In the genomic region with DNA sequence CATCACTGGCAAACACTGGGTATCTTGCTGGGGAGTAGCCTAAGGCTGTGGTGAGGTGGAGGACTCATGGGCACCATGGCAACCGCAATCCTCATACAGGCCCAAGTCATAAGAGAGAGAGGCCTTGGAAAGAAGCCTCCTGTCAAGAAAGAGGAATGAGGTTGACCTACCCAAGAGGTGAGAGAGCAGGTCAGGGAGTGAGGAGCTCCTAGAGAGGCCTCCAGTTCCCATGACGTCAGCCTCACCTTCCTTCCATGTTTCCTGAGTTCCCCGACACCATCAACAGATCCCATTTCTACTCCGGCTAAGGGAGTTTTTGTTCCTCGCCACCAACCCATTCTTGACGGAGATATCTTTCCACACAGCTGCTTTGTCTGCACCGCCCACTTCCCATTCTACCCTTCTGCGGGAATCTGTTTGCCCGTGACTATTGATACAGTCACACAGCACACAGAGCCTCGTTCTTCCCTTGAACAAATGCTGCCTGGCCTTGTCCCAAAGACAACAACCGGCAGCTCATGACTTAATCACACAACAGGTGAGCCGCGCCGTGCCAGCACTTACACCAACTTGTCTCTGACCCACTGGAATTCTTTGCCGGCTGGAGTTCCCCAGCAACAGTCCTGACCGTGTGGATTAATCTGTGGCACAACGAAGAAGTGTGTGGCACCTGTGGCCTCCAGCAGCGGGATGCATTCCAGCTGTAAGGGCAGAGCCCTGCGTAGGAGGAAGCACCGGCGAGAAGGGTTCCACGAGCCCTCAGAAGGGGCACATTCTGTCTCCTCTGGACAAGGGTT, we compare ENCODE assay signal across 9 mouse cellular contexts.
A peak's percentile ranks its signal among the peaks of the same experiment; 100 is the strongest.
DNase-seq lines count a peak whose midpoint lies in the region; ATAC-seq and TF ChIP-seq lines count a peak whose summit lies in the region.
"Had no signal": no experiment of that assay in that cellular context is flagged by ENCODE, and none has a peak within 500 bp of the region (broad histone marks: within the 10 kb centered on the region; RNA-seq: fewer than 3 reads in every experiment).

No protein-coding gene starts in this region.

- H3K9me3 ChIP-seq in embryonic facial prominence, embryonic 14.5 days (ENCODE audit: control insufficient read depth, low read length) = no peaks in the 10 kb centered on the region
- no peaks in the 10 kb centered on the region for H3K9me3 ChIP-seq in embryonic facial prominence, embryonic 10.5 days
- no peaks in the 10 kb centered on the region for H3K9me3 ChIP-seq in liver, embryonic 14.5 days (ENCODE audit: control insufficient read depth, low read length)
- no peaks in the 10 kb centered on the region for H3K9me3 ChIP-seq in midbrain, postnatal 0 days (ENCODE audit: low read length)

- H3K27me3 ChIP-seq in embryonic facial prominence, embryonic 14.5 days (replicated peaks; ENCODE audit: control insufficient read depth, insufficient read depth, low read length) = no peaks in the 10 kb centered on the region
- no peaks in the 10 kb centered on the region for H3K27me3 ChIP-seq in embryonic facial prominence, embryonic 10.5 days (replicated peaks; ENCODE audit: low read depth, poor library complexity, severe bottlenecking)
- H3K27me3 ChIP-seq in liver, embryonic 14.5 days (ENCODE audit: control insufficient read depth, insufficient read depth, low read length) = no peaks in the 10 kb centered on the region
- H3K27me3 ChIP-seq in midbrain, postnatal 0 days (ENCODE audit: insufficient read depth, low read length) = no peaks in the 10 kb centered on the region

- 77% methylated on average over 22 of the region's 22 CpGs for WGBS in embryonic facial prominence, embryonic 14.5 days
- 86% methylated on average over 22 of the region's 22 CpGs for WGBS in embryonic facial prominence, embryonic 10.5 days
- WGBS in liver, embryonic 14.5 days (ENCODE audit: insufficient replicate concordance) = 12% methylated on average over 22 of the region's 22 CpGs
- 70% methylated on average over 22 of the region's 22 CpGs for WGBS in midbrain, postnatal 0 days

- H3K4me3 ChIP-seq in embryonic facial prominence, embryonic 14.5 days (ENCODE audit: low read depth, low read length) = no peak overlapping the region
- no peak overlapping the region for H3K4me3 ChIP-seq in embryonic facial prominence, embryonic 10.5 days
- H3K4me3 ChIP-seq in liver, embryonic 14.5 days (ENCODE audit: insufficient read depth in 1 of 2, low read depth in 2 of 2, low read length in 2 of 2) = no peak overlapping the region
- no peak overlapping the region for H3K4me3 ChIP-seq in midbrain, postnatal 0 days (ENCODE audit: low read depth, low read length)

- intact Hi-C loops in left cerebral cortex, postnatal 36 days (cut with DNase I) = no loop called here

- no peak overlapping the region for H3K9ac ChIP-seq in embryonic facial prominence, embryonic 14.5 days (ENCODE audit: low read depth, low read length)
- H3K9ac ChIP-seq in liver, embryonic 14.5 days (replicated peaks) = no peak overlapping the region
- H3K9ac ChIP-seq in midbrain, postnatal 0 days (replicated peaks; ENCODE audit: low read length, poor library complexity, severe bottlenecking) = no peak overlapping the region

- peak; percentile 35 for TF ChIP-seq EP300 in liver, embryonic 14.5 days (IDR thresholded peaks at IDR 0.05; ENCODE audit: low read depth)

- no peak overlapping the region for H3K27ac ChIP-seq in embryonic facial prominence, embryonic 14.5 days (replicated peaks; ENCODE audit: low read depth, low read length)
- no peak overlapping the region for H3K27ac ChIP-seq in embryonic facial prominence, embryonic 10.5 days (replicated peaks)
- H3K27ac ChIP-seq in liver, embryonic 14.5 days = no peak overlapping the region
- no peak overlapping the region for H3K27ac ChIP-seq in midbrain, postnatal 0 days (ENCODE audit: low read depth, low read length)

- peak; percentile 90 for DNase-seq in embryonic facial prominence, embryonic 14.5 days (ENCODE audit: low spot score)
- no peak for DNase-seq in embryonic facial prominence, embryonic 10.5 days (ENCODE audit: low spot score)
- peak; percentile 23 for DNase-seq in thymus, postnatal 4 days
- no peak for DNase-seq in thymus, postnatal 14 days
- peak in 1 of 3 experiments; percentile 24 for DNase-seq in liver, embryonic 14.5 days (ENCODE audit: low read depth in 3 of 3, low spot score in 3 of 3)
- peak; percentile 44 to 65 for DNase-seq in urinary bladder, postnatal 36 days (ENCODE audit: low spot score in 2 of 2)
- no peak for DNase-seq in left cerebral cortex, postnatal 36 days (ENCODE audit: low spot score in 2 of 2)
- DNase-seq in midbrain, postnatal 0 days (ENCODE audit: low spot score) = no peak
- DNase-seq: thymus, postnatal 36 days had no signal

- no peak for TF ChIP-seq CTCF in liver, embryonic 14.5 days (IDR thresholded peaks at IDR 0.05; ENCODE audit: low read depth)
- no peak for TF ChIP-seq CTCF in midbrain, postnatal 0 days (IDR thresholded peaks at IDR 0.05)

- no peaks in the 10 kb centered on the region for H3K36me3 ChIP-seq in embryonic facial prominence, embryonic 14.5 days (ENCODE audit: control insufficient read depth, insufficient read depth, low read length)
- H3K36me3 ChIP-seq in embryonic facial prominence, embryonic 10.5 days (replicated peaks) = no peaks in the 10 kb centered on the region
- no peaks in the 10 kb centered on the region for H3K36me3 ChIP-seq in liver, embryonic 14.5 days (replicated peaks; ENCODE audit: control insufficient read depth, insufficient read depth, low read depth)
- no peaks in the 10 kb centered on the region for H3K36me3 ChIP-seq in midbrain, postnatal 0 days (ENCODE audit: insufficient read depth, low read length)

- H3K4me2 ChIP-seq in embryonic facial prominence, embryonic 14.5 days (ENCODE audit: low read depth, low read length) = no peak overlapping the region
- peak overlapping the region; percentile 8 for H3K4me2 ChIP-seq in liver, embryonic 14.5 days (ENCODE audit: low read depth)
- no peak overlapping the region for H3K4me2 ChIP-seq in midbrain, postnatal 0 days (ENCODE audit: low read depth, low read length, poor library complexity, severe bottlenecking)

- H3K4me1 ChIP-seq in embryonic facial prominence, embryonic 14.5 days (ENCODE audit: control insufficient read depth, insufficient read depth, low read length) = no peaks in the 10 kb centered on the region
- H3K4me1 ChIP-seq in embryonic facial prominence, embryonic 10.5 days = no peaks in the 10 kb centered on the region
- H3K4me1 ChIP-seq in liver, embryonic 14.5 days (replicated peaks; ENCODE audit: control insufficient read depth in 2 of 2, insufficient read depth in 2 of 2, low read length in 1 of 2) = peaks cover 3 to 13% of the 10 kb centered on the region in 2 experiments; a peak in 2 of 4 replicates
- no peaks in the 10 kb centered on the region for H3K4me1 ChIP-seq in midbrain, postnatal 0 days (ENCODE audit: insufficient read depth, low read length)

- peak; percentile 85 for ATAC-seq in embryonic facial prominence, embryonic 14.5 days (ENCODE audit: low read depth)
- peak; percentile 71 for ATAC-seq in liver, embryonic 14.5 days (ENCODE audit: insufficient read depth)
- no peak for ATAC-seq in midbrain, postnatal 0 days (ENCODE audit: low FRiP score)

Comparison
In these comparisons a context has a peak if more than half of its experiments do, and no peak if none do; other contexts are left out.
1. DNase-seq: peak in embryonic facial prominence, embryonic 14.5 days (single experiment), thymus, postnatal 4 days (single experiment) and urinary bladder, postnatal 36 days (2 of 2); none in embryonic facial prominence, embryonic 10.5 days (single experiment), thymus, postnatal 14 days (single experiment), left cerebral cortex, postnatal 36 days (0 of 2) and midbrain, postnatal 0 days (single experiment).